Mouse (Mus musculus): ENCODE data around the gene Slc34a2. TPM values are rescaled to one million over a fixed set of nuclear protein-coding genes. Genes with fewer than 3 reads are reported as not detected.

Slc34a2 gene
- polyA plus RNA-seq, 1 experiment = 447 TPM

DNA sequence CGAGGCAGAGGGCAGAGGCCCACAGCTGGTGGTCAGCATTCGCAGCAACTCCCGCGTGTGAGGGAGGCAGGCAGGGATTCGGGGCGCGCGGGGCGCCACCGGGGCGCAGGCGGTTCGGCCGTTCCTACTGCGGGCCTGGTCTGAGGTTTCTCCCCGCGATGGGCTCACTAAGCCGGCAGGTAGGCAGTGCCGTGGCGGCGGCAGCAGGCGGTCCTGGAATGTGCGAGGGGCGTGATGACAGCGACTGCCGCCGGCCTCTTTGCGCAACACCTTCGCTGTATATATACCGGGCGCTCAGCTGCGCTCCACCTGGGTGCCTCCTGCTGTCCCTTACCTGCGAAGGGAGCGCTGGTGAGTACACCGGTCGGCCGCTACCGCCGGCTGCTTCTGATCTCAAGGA is 11.2 kb downstream of the Slc34a2 start:
- H3K27me3 ChIP-seq (ENCODE audit: control insufficient read depth, insufficient read depth, low read length) = no peaks in the 10 kb centered on the region; the same call in 1 of the 2 replicates
- WGBS = 2% methylated on average over 39 of the region's 39 CpGs
- H3K36me3 ChIP-seq (ENCODE audit: control insufficient read depth, insufficient read depth, low read length) = no peaks in the 10 kb centered on the region
- peak overlapping the region; percentile 60; the same call in 1 of the 2 replicates for H3K27ac ChIP-seq (ENCODE audit: insufficient read depth, low read depth, low read length)
- TF ChIP-seq POLR2A (IDR thresholded peaks at IDR 0.05; ENCODE audit: low read depth, low read length) = peak; percentile 21; the same call in 1 of the 2 replicates
- no peak for TF ChIP-seq CTCF (IDR thresholded peaks at IDR 0.05; ENCODE audit: extremely low read depth, insufficient read length, insufficient replicate concordance, low read depth, low read length)
- H3K4me3 ChIP-seq (ENCODE audit: low read depth, low read length) = peak overlapping the region; percentile 71
- H3K4me1 ChIP-seq (ENCODE audit: control insufficient read depth, insufficient read depth, insufficient read length, low read length) = peaks cover 31% of the 10 kb centered on the region

- peak overlapping the region; percentile 37 for H3K4me3 ChIP-seq (ENCODE audit: low read depth, low read length)
- WGBS = 81% methylated on average over 1 of the region's 1 CpGs
- no peak overlapping the region for H3K27ac ChIP-seq (ENCODE audit: insufficient read depth, low read depth, low read length)
- H3K27me3 ChIP-seq (ENCODE audit: control insufficient read depth, insufficient read depth, low read length) = no peaks in the 10 kb centered on the region; the same call in 1 of the 2 replicates
- no peaks in the 10 kb centered on the region for H3K36me3 ChIP-seq (ENCODE audit: control insufficient read depth, insufficient read depth, low read length)
- peaks cover 22% of the 10 kb centered on the region for H3K4me1 ChIP-seq (ENCODE audit: control insufficient read depth, insufficient read depth, insufficient read length, low read length)
- TF ChIP-seq POLR2A (IDR thresholded peaks at IDR 0.05; ENCODE audit: low read depth, low read length) = no peak
Measured at GRCm38 (mm10) chr5:53050963-53051362, 13.1 kb downstream of the Slc34a2 start.

DNA sequence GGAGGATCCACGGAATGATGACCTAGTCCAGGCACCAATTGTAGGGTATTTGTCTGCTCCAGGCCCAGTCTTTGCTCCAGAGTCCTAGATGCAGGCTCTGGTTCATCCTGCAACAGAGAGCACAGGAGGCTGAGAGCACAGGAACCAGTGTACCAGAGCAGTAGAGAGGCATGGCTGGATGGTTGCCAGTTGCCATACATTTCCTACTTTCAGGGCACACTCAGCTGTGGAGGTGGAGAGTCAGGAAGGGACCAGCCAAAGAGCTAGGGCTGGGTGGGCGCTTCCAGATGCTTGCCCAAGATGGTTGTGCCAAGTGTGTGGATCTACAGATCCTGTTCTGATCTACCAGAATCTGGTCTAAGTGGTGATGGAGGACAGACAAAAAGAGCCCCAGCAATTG is 15.4 kb downstream of the Slc34a2 start:
- Histone ChIP-seq H3K4me3 (ENCODE audit: low read depth, low read length) (no peak overlapping the region), H3K36me3 (ENCODE audit: control insufficient read depth, insufficient read depth, low read length) (no peaks in the 10 kb centered on the region), H3K27ac (ENCODE audit: insufficient read depth, low read depth, low read length) (no peak overlapping the region), H3K27me3 (ENCODE audit: control insufficient read depth, insufficient read depth, low read length) (no peaks in the 10 kb centered on the region; the same call in 1 of the 2 replicates), H3K4me1 (ENCODE audit: control insufficient read depth, insufficient read depth, insufficient read length, low read length) (peaks cover 18% of the 10 kb centered on the region)
- TF ChIP-seq POLR2A (IDR thresholded peaks at IDR 0.05; ENCODE audit: low read depth, low read length) (no peak), CTCF (IDR thresholded peaks at IDR 0.05; ENCODE audit: extremely low read depth, insufficient read length, insufficient replicate concordance, low read depth, low read length) (no peak)
- 89% methylated on average over 2 of the region's 2 CpGs for WGBS

GRCm38 (mm10) chr5:53061532-53062130 is 23.8 kb downstream of the Slc34a2 start:
- Histone ChIP-seq H3K27ac (ENCODE audit: insufficient read depth, low read depth, low read length) (0 out of 2 replicates have a peak overlapping the region, but pooled peaks have one; percentile 3), H3K36me3 (ENCODE audit: control insufficient read depth, insufficient read depth, low read length) (peaks cover 22% of the 10 kb centered on the region), H3K27me3 (ENCODE audit: control insufficient read depth, insufficient read depth, low read length) (no peaks in the 10 kb centered on the region), H3K4me3 (ENCODE audit: low read depth, low read length) (no peak overlapping the region), H3K4me1 (ENCODE audit: control insufficient read depth, insufficient read depth, insufficient read length, low read length) (peaks cover 6% of the 10 kb centered on the region; the same call in 1 of the 2 replicates)
- TF ChIP-seq CTCF (IDR thresholded peaks at IDR 0.05; ENCODE audit: extremely low read depth, insufficient read length, insufficient replicate concordance, low read depth, low read length) = no peak
- no peak for TF ChIP-seq POLR2A (IDR thresholded peaks at IDR 0.05; ENCODE audit: low read depth, low read length)
- WGBS = 62% methylated on average over 9 of the region's 9 CpGs

DNA sequence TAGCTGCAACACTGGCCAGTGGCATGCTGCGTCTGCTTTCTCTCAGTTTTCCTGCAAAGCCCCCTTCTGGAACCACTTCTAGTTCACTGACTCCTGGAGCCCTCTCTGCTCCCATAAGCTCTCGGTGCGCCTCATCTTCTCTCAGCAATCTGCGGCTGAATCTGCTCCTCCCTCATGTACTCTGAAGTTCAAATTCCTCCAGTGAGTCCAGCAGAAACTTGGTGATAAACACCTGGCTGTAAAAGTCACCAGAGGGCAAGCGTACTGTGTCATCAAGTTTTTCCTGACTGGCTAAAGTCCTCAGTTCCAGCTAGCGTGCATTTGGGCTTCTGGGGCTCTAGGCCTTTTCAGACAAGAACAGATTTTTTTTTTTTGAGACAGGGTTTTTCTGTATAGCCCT is 36.7 kb downstream of the Slc34a2 start:
- H3K27me3 ChIP-seq (ENCODE audit: control insufficient read depth, insufficient read depth, low read length) = no peaks in the 10 kb centered on the region
- TF ChIP-seq POLR2A (IDR thresholded peaks at IDR 0.05; ENCODE audit: low read depth, low read length) (no peak), CTCF (IDR thresholded peaks at IDR 0.05; ENCODE audit: extremely low read depth, insufficient read length, insufficient replicate concordance, low read depth, low read length) (no peak)
- WGBS = 27% methylated on average over 6 of the region's 6 CpGs
- H3K4me3 ChIP-seq (ENCODE audit: low read depth, low read length) = no peak overlapping the region
- H3K27ac ChIP-seq (ENCODE audit: insufficient read depth, low read depth, low read length) = peak overlapping the region; percentile 87
- peaks cover 36% of the 10 kb centered on the region for H3K4me1 ChIP-seq (ENCODE audit: control insufficient read depth, insufficient read depth, insufficient read length, low read length)
- H3K36me3 ChIP-seq (ENCODE audit: control insufficient read depth, insufficient read depth, low read length) = peaks cover under 1% of the 10 kb centered on the region; the same call in 1 of the 2 replicates

DNA sequence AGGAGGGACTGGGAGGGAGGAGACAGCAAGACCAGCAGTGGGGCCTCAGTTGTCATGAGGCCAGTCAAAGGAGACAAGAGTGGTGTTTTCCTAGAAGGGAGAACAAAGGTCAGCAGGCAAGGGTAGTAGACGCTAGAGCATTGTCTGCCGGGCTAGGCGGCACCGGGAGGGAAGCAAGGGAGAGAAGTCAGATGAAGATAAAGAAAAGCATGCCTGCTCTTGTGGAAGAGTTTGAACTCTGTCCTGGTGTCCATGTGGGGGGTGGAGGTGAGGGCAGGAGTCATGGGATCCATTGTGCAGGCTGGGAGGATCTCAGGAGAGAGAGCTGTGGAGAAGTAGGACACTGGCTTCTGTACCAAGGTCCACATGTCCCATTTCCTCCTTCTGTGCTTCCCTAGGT is 40.6 kb downstream of the Slc34a2 start:
- Histone ChIP-seq H3K4me3 (ENCODE audit: low read depth, low read length) (no peak overlapping the region), H3K4me1 (ENCODE audit: control insufficient read depth, insufficient read depth, insufficient read length, low read length) (peaks cover 46% of the 10 kb centered on the region), H3K27ac (ENCODE audit: insufficient read depth, low read depth, low read length) (peak overlapping the region; percentile 70), H3K36me3 (ENCODE audit: control insufficient read depth, insufficient read depth, low read length) (no peaks in the 10 kb centered on the region), H3K27me3 (ENCODE audit: control insufficient read depth, insufficient read depth, low read length) (no peaks in the 10 kb centered on the region)
- TF ChIP-seq CTCF (IDR thresholded peaks at IDR 0.05; ENCODE audit: extremely low read depth, insufficient read length, insufficient replicate concordance, low read depth, low read length) = no peak
- TF ChIP-seq POLR2A (IDR thresholded peaks at IDR 0.05; ENCODE audit: low read depth, low read length) = no peak
- WGBS = 13% methylated on average over 4 of the region's 4 CpGs

- WGBS = 80% methylated on average over 7 of the region's 7 CpGs
- no peak overlapping the region for H3K27ac ChIP-seq (ENCODE audit: insufficient read depth, low read depth, low read length)
- TF ChIP-seq POLR2A (IDR thresholded peaks at IDR 0.05; ENCODE audit: low read depth, low read length) (no peak), CTCF (IDR thresholded peaks at IDR 0.05; ENCODE audit: extremely low read depth, insufficient read length, insufficient replicate concordance, low read depth, low read length) (no peak)
- no peak overlapping the region for H3K4me3 ChIP-seq (ENCODE audit: low read depth, low read length)
- peaks cover 16% of the 10 kb centered on the region for H3K4me1 ChIP-seq (ENCODE audit: control insufficient read depth, insufficient read depth, insufficient read length, low read length)
- H3K27me3 ChIP-seq (ENCODE audit: control insufficient read depth, insufficient read depth, low read length) = no peaks in the 10 kb centered on the region
- no peaks in the 10 kb centered on the region for H3K36me3 ChIP-seq (ENCODE audit: control insufficient read depth, insufficient read depth, low read length)
Measured at GRCm38 (mm10) chr5:53087452-53087851, 49.6 kb downstream of the Slc34a2 start.
